26 mouse cellular contexts compared by ENCODE assay signal in the genomic region with DNA sequence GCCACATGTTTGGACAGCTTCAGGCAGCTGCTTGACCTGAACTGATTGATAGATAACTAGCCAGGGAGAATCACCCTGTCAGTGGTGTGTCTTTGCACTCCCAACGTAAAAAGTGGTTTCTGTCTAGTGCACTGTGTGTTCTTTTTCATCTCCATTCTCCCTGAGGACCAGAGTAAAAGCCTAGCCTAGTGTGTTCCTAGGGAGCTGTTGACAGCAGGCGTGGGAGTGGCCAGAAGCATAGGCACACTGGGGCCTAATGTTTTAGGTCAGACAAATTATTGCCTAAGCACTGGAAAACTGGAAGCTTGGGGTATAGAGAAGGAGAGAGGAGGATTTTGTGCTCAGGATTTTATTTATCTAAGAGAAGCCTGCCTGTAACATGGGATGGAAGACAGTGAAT. TPM values are rescaled to one million over a fixed set of nuclear protein-coding genes. Genes with fewer than 3 reads are reported as not detected.
A peak's percentile ranks its signal among the peaks of the same experiment; 100 is the strongest.
DNase-seq lines count a peak whose midpoint lies in the region; ATAC-seq and TF ChIP-seq lines count a peak whose summit lies in the region.
"Had no signal": no experiment of that assay in that cellular context is flagged by ENCODE, and none has a peak within 500 bp of the region (broad histone marks: within the 10 kb centered on the region; RNA-seq: fewer than 3 reads in every experiment).

No protein-coding gene starts in this region.

- H3K36me3 ChIP-seq in lung, postnatal 0 days (ENCODE audit: insufficient read depth, low read length) = peaks cover 60% of the 10 kb centered on the region
- H3K36me3 ChIP-seq in midbrain, embryonic 16.5 days (ENCODE audit: control insufficient read depth, insufficient read depth, low read length) = peaks cover 31% of the 10 kb centered on the region

- H3K4me1 ChIP-seq in lung, postnatal 0 days (ENCODE audit: insufficient read depth, low read depth, low read length) = no peaks in the 10 kb centered on the region
- H3K4me1 ChIP-seq in midbrain, embryonic 16.5 days (ENCODE audit: control insufficient read depth, insufficient read depth, low read length) = no peaks in the 10 kb centered on the region
- H3K4me1 ChIP-seq: limb, embryonic 13.5 days had no signal

- TF ChIP-seq CTCF in lung, postnatal 0 days (IDR thresholded peaks at IDR 0.05) = no peak

- TF ChIP-seq EP300 in lung, postnatal 0 days (IDR thresholded peaks at IDR 0.05) = no peak

- WGBS in lung, postnatal 0 days = 78% methylated on average over 2 of the region's 2 CpGs
- WGBS in midbrain, embryonic 16.5 days = 84% methylated on average over 2 of the region's 2 CpGs

- no peak overlapping the region for H3K4me2 ChIP-seq in lung, postnatal 0 days (replicated peaks; ENCODE audit: low read depth, low read length)
- H3K4me2 ChIP-seq in midbrain, embryonic 16.5 days (ENCODE audit: low read length) = no peak overlapping the region
- H3K4me2 ChIP-seq: hindbrain, embryonic 14.5 days; limb, embryonic 13.5 days; liver, embryonic 12.5 days had no signal

- intact Hi-C loops in heart, postnatal 36 days (cut with DNase I) = no loop called here

- DNase-seq in heart, adult 9 months (ENCODE audit: low spot score in 2 of 2) = peak; percentile 17 to 40
- no peak for DNase-seq in heart, postnatal 36 days
- peak; percentile 38 for DNase-seq in lung, postnatal 0 days (ENCODE audit: low spot score)
- DNase-seq in lung, postnatal 14 days = no peak
- peak; percentile 6 for DNase-seq in fibroblast of lung, adult 2 months (ENCODE audit: low read depth)
- DNase-seq in testis, postnatal 14 days (ENCODE audit: low spot score) = no peak
- DNase-seq: adrenal gland, adult 8-10 months; cerebellum, adult 2 months; cerebellum, postnatal 14 days; gastrocnemius, postnatal 14 days; kidney, adult 9 months; kidney, postnatal 14 days; lung, adult 18-20 months; lung, postnatal 10 days; midbrain, embryonic 14.5 days; right cerebral cortex, adult 18-20 months; spleen, adult 18-20 months; thymus, postnatal 4 days had no signal

- no peak for ATAC-seq in lung, postnatal 0 days
- no peak for ATAC-seq in midbrain, embryonic 16.5 days
- ATAC-seq: activated CD4-positive, CD25-positive, alpha-beta regulatory T cell, adult 4 months; CD4-positive, CD25-positive, alpha-beta regulatory T cell, adult 4 months; forebrain, embryonic 14.5 days; intestine, postnatal 0 days; liver, embryonic 12.5 days had no signal

- H3K9me3 ChIP-seq in lung, postnatal 0 days (ENCODE audit: low read length) = no peaks in the 10 kb centered on the region
- no peaks in the 10 kb centered on the region for H3K9me3 ChIP-seq in midbrain, embryonic 16.5 days (replicated peaks; ENCODE audit: control insufficient read depth, low read length, poor library complexity, severe bottlenecking)
- H3K9me3 ChIP-seq: limb, embryonic 13.5 days; liver, embryonic 12.5 days had no signal

- H3K4me3 ChIP-seq in lung, postnatal 0 days (ENCODE audit: low read depth, low read length) = no peak overlapping the region
- H3K4me3 ChIP-seq in midbrain, embryonic 16.5 days (ENCODE audit: low read depth, low read length) = no peak overlapping the region
- H3K4me3 ChIP-seq: limb, embryonic 13.5 days; liver, embryonic 12.5 days had no signal

- H3K9ac ChIP-seq in lung, postnatal 0 days (replicated peaks; ENCODE audit: low read depth) = no peak overlapping the region
- H3K9ac ChIP-seq in midbrain, embryonic 16.5 days (ENCODE audit: low read depth, low read length) = no peak overlapping the region
- H3K9ac ChIP-seq: hindbrain, embryonic 14.5 days; limb, embryonic 13.5 days; liver, embryonic 12.5 days had no signal

- H3K27ac ChIP-seq in lung, postnatal 0 days (ENCODE audit: low read length) = no peak overlapping the region
- H3K27ac ChIP-seq in midbrain, embryonic 16.5 days (ENCODE audit: low read length) = no peak overlapping the region
- H3K27ac ChIP-seq: hindbrain, embryonic 14.5 days; limb, embryonic 13.5 days; liver, embryonic 12.5 days had no signal

- no peaks in the 10 kb centered on the region for H3K27me3 ChIP-seq in lung, postnatal 0 days (replicated peaks; ENCODE audit: insufficient read depth, low read length)
- no peaks in the 10 kb centered on the region for H3K27me3 ChIP-seq in midbrain, embryonic 16.5 days (ENCODE audit: control insufficient read depth, insufficient read depth, low read depth, low read length)
- H3K27me3 ChIP-seq: limb, embryonic 13.5 days; liver, embryonic 12.5 days had no signal

RNA-seq across cellular contexts. Expression of a gene that starts 22.7 kb away (rescaled TPM):
- 10 to 100 TPM; 45.5 to 54.4 TPM for total RNA-seq in heart, postnatal 36 days (2021)
- polyA plus RNA-seq in lung, postnatal 0 days (2015; fragmentation: Nextera tagmentation; extraction: Ambion mirVana) = 79.6 and 82.3 TPM in 2 replicates
- polyA plus RNA-seq in midbrain, embryonic 16.5 days (2015; fragmentation: Nextera tagmentation; extraction: Ambion mirVana) = 122 and 127 TPM in 2 replicates

RNA-seq across cellular contexts. Expression of a gene that starts 33.7 kb away (rescaled TPM):
- 10 to 100 TPM; 11.0 to 11.6 TPM for total RNA-seq in heart, postnatal 36 days (2021)
- 4.1 and 4.9 TPM in 2 replicates for polyA plus RNA-seq in lung, postnatal 0 days (2015; fragmentation: Nextera tagmentation; extraction: Ambion mirVana)
- polyA plus RNA-seq in midbrain, embryonic 16.5 days (2015; fragmentation: Nextera tagmentation; extraction: Ambion mirVana) = 9.9 and 10.9 TPM in 2 replicates

Comparison
In these comparisons a context has a peak if more than half of its experiments do, and no peak if none do; other contexts are left out.
1. DNase-seq: peak in heart, adult 9 months (2 of 2), lung, postnatal 0 days (single experiment) and fibroblast of lung, adult 2 months (single experiment); none in heart, postnatal 36 days (0 of 2), lung, postnatal 14 days (single experiment) and testis, postnatal 14 days (single experiment).